Mouse (Mus musculus): ENCODE data around the gene Camta1.
A peak's percentile ranks its signal among the peaks of the same experiment; 100 is the strongest.

The Camta1 gene

GRCm38 (mm10) chr4:151520103-151520502 is 341.6 kb downstream of the Camta1 start:
- no peak for DNase-seq (ENCODE audit: extremely low spot score)

- DNase-seq (ENCODE audit: extremely low spot score) = no peak
Measured at GRCm38 (mm10) chr4:151519011-151519410, 342.7 kb downstream of the Camta1 start.

GRCm38 (mm10) chr4:151516998-151517799 is 344.5 kb downstream of the Camta1 start:
- no peak for DNase-seq (ENCODE audit: extremely low spot score)

GRCm38 (mm10) chr4:151515316-151515715 is 346.4 kb downstream of the Camta1 start:
- no peak for DNase-seq (ENCODE audit: extremely low spot score)

GRCm38 (mm10) chr4:151511092-151511491 is 350.6 kb downstream of the Camta1 start:
- no peak for DNase-seq (ENCODE audit: extremely low spot score)

GRCm38 (mm10) chr4:151510417-151510816 is 351.3 kb downstream of the Camta1 start:
- no peak for DNase-seq (ENCODE audit: extremely low spot score)

GRCm38 (mm10) chr4:151506701-151507100 is 355.0 kb downstream of the Camta1 start:
- no peak for DNase-seq (ENCODE audit: extremely low spot score)

GRCm38 (mm10) chr4:151498481-151499276 is 363.0 kb downstream of the Camta1 start:
- no peak for DNase-seq (ENCODE audit: extremely low spot score)

- no peak for DNase-seq (ENCODE audit: extremely low spot score)
Measured at GRCm38 (mm10) chr4:151496581-151496980, 365.1 kb downstream of the Camta1 start.

- DNase-seq (ENCODE audit: extremely low spot score) = no peak
Measured at GRCm38 (mm10) chr4:151495276-151495882, 366.3 kb downstream of the Camta1 start.

- no peak for DNase-seq (ENCODE audit: extremely low spot score)
Measured at GRCm38 (mm10) chr4:151492786-151493185, 368.9 kb downstream of the Camta1 start.

- no peak for DNase-seq (ENCODE audit: extremely low spot score)
Measured at GRCm38 (mm10) chr4:151483977-151484313, 377.7 kb downstream of the Camta1 start.

- DNase-seq (ENCODE audit: extremely low spot score) = peak; percentile 70
Measured at GRCm38 (mm10) chr4:151483299-151483976, 378.2 kb downstream of the Camta1 start.

- DNase-seq (ENCODE audit: extremely low spot score) = no peak
Measured at GRCm38 (mm10) chr4:151480928-151481327, 380.7 kb downstream of the Camta1 start.

- no peak for DNase-seq (ENCODE audit: extremely low spot score)
Measured at GRCm38 (mm10) chr4:151477950-151478349, 383.7 kb downstream of the Camta1 start.

- no peak for DNase-seq (ENCODE audit: extremely low spot score)
Measured at GRCm38 (mm10) chr4:151474895-151475470, 386.7 kb downstream of the Camta1 start.

- DNase-seq (ENCODE audit: extremely low spot score) = no peak
Measured at GRCm38 (mm10) chr4:151471886-151472285, 389.8 kb downstream of the Camta1 start.

GRCm38 (mm10) chr4:151468381-151468780 is 393.3 kb downstream of the Camta1 start:
- DNase-seq (ENCODE audit: extremely low spot score) = no peak

- DNase-seq (ENCODE audit: extremely low spot score) = no peak
Measured at GRCm38 (mm10) chr4:151458686-151459085, 403.0 kb downstream of the Camta1 start.

GRCm38 (mm10) chr4:151454611-151455010 is 407.1 kb downstream of the Camta1 start:
- DNase-seq (ENCODE audit: extremely low spot score) = no peak

- no peak for DNase-seq (ENCODE audit: extremely low spot score)
Measured at GRCm38 (mm10) chr4:151454065-151454464, 407.6 kb downstream of the Camta1 start.

- DNase-seq (ENCODE audit: extremely low spot score) = no peak
Measured at GRCm38 (mm10) chr4:151451885-151452284, 409.8 kb downstream of the Camta1 start.

All from embryo, embryonic 9.5 days (tissue).